Mouse (Mus musculus) heart, embryonic 14.5 days (tissue): ENCODE results near the gene Fgfr2. TPM values are rescaled to one million over a fixed set of nuclear protein-coding genes. Genes with fewer than 3 reads are reported as not detected.
A peak's percentile ranks its signal among the peaks of the same experiment; 100 is the strongest.

Source experiments
- ATAC-seq: fragments of 200-750 bp; cut with Nextera tagmentation; 2 replicates; pipeline ENCODE4 v1.8.0; 2017; ENCODE audit warnings: low read depth, moderate TSS enrichment; ENCODE audit not compliant: insufficient number of reproducible peaks, insufficient read depth, low FRiP score
- H3K27ac ChIP-seq, 2 experiments: fragments of 200-500 bp in 1 of 2; fragments of 300-500 bp in 1 of 2; sonication (generic) in 1 of 2; replicated peaks in 1 of 2; 2 replicates each; pipeline ENCODE4 v1.5.1; 2012 to 2014; ENCODE audit warnings: low read depth in 2 of 2, low read length in 2 of 2, control low read depth in 1 of 2, mild to moderate bottlenecking in 1 of 2, mixed read lengths in 1 of 2; ENCODE audit not compliant: control insufficient read depth in 1 of 2, insufficient read depth in 1 of 2
- H3K27me3 ChIP-seq: fragments of 300-500 bp; sonication (generic); 2 replicates; pipeline ENCODE4 v1.6.1; 2014; ENCODE audit warnings: mild to moderate bottlenecking, low read length, control low read depth; ENCODE audit not compliant: control insufficient read depth, insufficient read depth
- H3K36me3 ChIP-seq: fragments of 300-500 bp; sonication (generic); 2 replicates; pipeline ENCODE4 v1.6.1; 2014; ENCODE audit warnings: mild to moderate bottlenecking, control low read depth, low read length, mixed read lengths; ENCODE audit not compliant: control insufficient read depth, insufficient read depth
- H3K4me1 ChIP-seq, 2 experiments: fragments of 200-500 bp in 1 of 2; fragments of 300-500 bp in 1 of 2; sonication (generic) in 1 of 2; 2 replicates each; pipeline ENCODE4 v1.6.1; 2012 to 2014; ENCODE audit warnings: low read length in 2 of 2, control low read depth in 1 of 2, mixed read lengths in 1 of 2; ENCODE audit not compliant: control insufficient read depth in 2 of 2, insufficient read depth in 2 of 2
- H3K4me2 ChIP-seq: fragments of 300-500 bp; sonication (generic); 2 replicates; pipeline ENCODE4 v1.6.1; 2014; ENCODE audit warnings: mild to moderate bottlenecking, low read length
- H3K4me3 ChIP-seq, 2 experiments: fragments of 200-500 bp in 1 of 2; fragments of 300-500 bp in 1 of 2; sonication (generic) in 1 of 2; 2 replicates each; pipeline ENCODE4 v1.5.1; 2012 to 2014; ENCODE audit warnings: low read length in 2 of 2, mild to moderate bottlenecking in 2 of 2, control low read depth in 1 of 2, low read depth in 1 of 2, moderate library complexity in 1 of 2; ENCODE audit not compliant: control insufficient read depth in 1 of 2, insufficient read depth in 1 of 2
- H3K9ac ChIP-seq: fragments of 300-500 bp; sonication (generic); 2 replicates; pipeline ENCODE4 v1.6.1; 2014; ENCODE audit warnings: mild to moderate bottlenecking, low read length
- H3K9me3 ChIP-seq: fragments of 300-500 bp; sonication (generic); 2 replicates; pipeline ENCODE4 v1.6.1; 2016; ENCODE audit warnings: low read length, control low read depth; ENCODE audit not compliant: control insufficient read depth
- WGBS: fragments of 180-500 bp; shearing (Covaris S2); extraction: QIAGEN DNeasy Blood & Tissue Kit; methylation state at CpG from one replicate; pipeline ENCODE4 v1.1.7; 2014; 5-methylcytosine and 5-hydroxymethylcytosine counted together
- polyA plus RNA-seq: library from polyadenylated mRNA; unstranded; fragments of >200 nt; fragmentation: Nextera tagmentation; extraction: Ambion mirVana; gene quantifications from 2 replicates; pipeline ENCODE4 v1.2.1, GENCODE M21; 2014

The Fgfr2 gene
- polyA plus RNA-seq, 1 experiment from 2014 or later = 22.4 TPM

GRCm38 (mm10) chr7:130158845-130159244, 2964.3 kb downstream of the Fgfr2 start:
- no peak overlapping the region for H3K4me3 ChIP-seq
- H3K27ac ChIP-seq = no peak overlapping the region
- no peaks in the 10 kb centered on the region for H3K27me3 ChIP-seq
- ATAC-seq = no peak
- H3K4me1 ChIP-seq = no peaks in the 10 kb centered on the region
- H3K36me3 ChIP-seq = peaks cover 4% of the 10 kb centered on the region; the same call in 1 of the 2 replicates
- no peak overlapping the region for H3K9ac ChIP-seq
- no peak overlapping the region for H3K4me2 ChIP-seq
- H3K9me3 ChIP-seq = no peaks in the 10 kb centered on the region
- 65% methylated on average over 3 of the region's 3 CpGs for WGBS

GRCm38 (mm10) chr7:130153363-130153969, 2969.7 kb downstream of the Fgfr2 start:
- H3K27ac ChIP-seq = no peak overlapping the region
- peaks cover 9 to 12% of the 10 kb centered on the region in 2 experiments for H3K4me1 ChIP-seq
- H3K9me3 ChIP-seq = no peaks in the 10 kb centered on the region
- H3K4me3 ChIP-seq = no peak overlapping the region
- H3K27me3 ChIP-seq = no peaks in the 10 kb centered on the region
- WGBS = 73% methylated on average over 7 of the region's 7 CpGs
- ATAC-seq = no peak
- H3K9ac ChIP-seq = no peak overlapping the region
- H3K36me3 ChIP-seq = no peaks in the 10 kb centered on the region
- H3K4me2 ChIP-seq = no peak overlapping the region

- WGBS = 27% methylated on average over 5 of the region's 5 CpGs
- no peak; the same call in 1 of the 2 replicates for ATAC-seq
- H3K27ac ChIP-seq = 0 out of 4 replicates have a peak overlapping the region, but pooled peaks of 1 of the 2 experiments have one; percentile 0
- H3K27me3 ChIP-seq = no peaks in the 10 kb centered on the region
- H3K36me3 ChIP-seq = no peaks in the 10 kb centered on the region
- no peak overlapping the region for H3K9ac ChIP-seq
- H3K9me3 ChIP-seq = no peaks in the 10 kb centered on the region
- peaks cover 18 to 21% of the 10 kb centered on the region in 2 experiments for H3K4me1 ChIP-seq
- H3K4me2 ChIP-seq = no peak overlapping the region
- H3K4me3 ChIP-seq = no peak overlapping the region
These were observed 2974.2 kb downstream of the Fgfr2 start for GRCm38 (mm10) chr7:130148906-130149305.

GRCm38 (mm10) chr7:130147230-130147629, 2975.9 kb downstream of the Fgfr2 start:
- H3K27me3 ChIP-seq = no peaks in the 10 kb centered on the region
- no peak for ATAC-seq
- H3K4me1 ChIP-seq = peaks cover 34 to 38% of the 10 kb centered on the region in 2 experiments
- no peak overlapping the region for H3K4me3 ChIP-seq
- 80% methylated on average over 7 of the region's 7 CpGs for WGBS
- no peaks in the 10 kb centered on the region for H3K36me3 ChIP-seq
- no peak overlapping the region for H3K4me2 ChIP-seq
- no peaks in the 10 kb centered on the region for H3K9me3 ChIP-seq
- no peak overlapping the region for H3K9ac ChIP-seq
- no peak overlapping the region for H3K27ac ChIP-seq

DNA sequence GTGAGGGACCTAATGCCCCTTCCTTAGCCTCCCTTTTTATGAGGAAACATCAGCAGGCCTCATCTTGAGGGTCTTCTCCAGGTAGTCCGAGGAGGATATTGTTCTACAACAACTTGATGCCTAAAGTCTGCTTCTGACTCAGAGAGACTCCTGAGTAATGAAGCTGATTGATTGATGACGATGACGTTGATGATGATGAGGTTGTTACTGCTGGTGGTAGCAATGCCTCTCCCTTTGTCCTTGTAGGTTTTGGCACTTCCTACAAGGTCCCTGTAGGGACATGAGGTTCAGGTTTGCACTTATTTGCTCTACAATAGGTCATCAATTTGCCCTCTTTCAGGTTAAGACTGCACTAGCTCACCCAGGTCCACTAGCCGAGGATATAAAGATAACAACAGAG, 2977.9 kb downstream of the Fgfr2 start:
- Histone ChIP-seq H3K27me3 (no peaks in the 10 kb centered on the region), H3K4me1 (peaks cover 44 to 52% of the 10 kb centered on the region in 2 experiments), H3K4me3 (no peak overlapping the region), H3K9ac (no peak overlapping the region), H3K4me2 (no peak overlapping the region), H3K27ac (no peak overlapping the region), H3K9me3 (no peaks in the 10 kb centered on the region), H3K36me3 (no peaks in the 10 kb centered on the region)
- 83% methylated on average over 4 of the region's 4 CpGs for WGBS
- ATAC-seq = no peak

DNA sequence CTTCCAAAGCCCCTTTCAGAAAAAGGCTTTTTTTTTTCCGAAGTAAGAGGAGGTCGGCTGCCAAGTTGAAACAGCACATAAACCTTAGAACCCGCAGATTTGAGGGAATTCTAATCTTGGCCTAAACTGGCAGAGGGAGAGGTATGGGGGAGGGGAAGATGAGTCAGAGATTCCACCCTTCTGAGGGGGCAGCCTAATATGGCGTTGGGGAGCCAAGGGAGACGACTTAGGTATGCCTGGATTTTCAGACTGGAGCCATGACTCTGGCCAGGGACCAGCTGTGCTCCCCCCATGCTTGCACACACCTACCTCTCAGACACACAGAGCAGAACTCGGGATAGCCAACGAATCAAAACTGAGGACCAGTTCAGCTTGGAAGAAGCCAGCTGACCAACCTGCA, 2979.8 kb downstream of the Fgfr2 start:
- Histone ChIP-seq H3K27me3 (no peaks in the 10 kb centered on the region), H3K4me2 (no peak overlapping the region), H3K27ac (peak overlapping the region; percentile 13 to 42; a peak in 2 of 4 replicates), H3K9ac (no peak overlapping the region), H3K4me1 (peaks cover 37 to 48% of the 10 kb centered on the region in 2 experiments), H3K36me3 (no peaks in the 10 kb centered on the region), H3K9me3 (no peaks in the 10 kb centered on the region), H3K4me3 (no peak overlapping the region)
- WGBS = 21% methylated on average over 7 of the region's 7 CpGs
- ATAC-seq = 0 out of 2 replicates have a peak, but pooled peaks have one; percentile 33

DNA sequence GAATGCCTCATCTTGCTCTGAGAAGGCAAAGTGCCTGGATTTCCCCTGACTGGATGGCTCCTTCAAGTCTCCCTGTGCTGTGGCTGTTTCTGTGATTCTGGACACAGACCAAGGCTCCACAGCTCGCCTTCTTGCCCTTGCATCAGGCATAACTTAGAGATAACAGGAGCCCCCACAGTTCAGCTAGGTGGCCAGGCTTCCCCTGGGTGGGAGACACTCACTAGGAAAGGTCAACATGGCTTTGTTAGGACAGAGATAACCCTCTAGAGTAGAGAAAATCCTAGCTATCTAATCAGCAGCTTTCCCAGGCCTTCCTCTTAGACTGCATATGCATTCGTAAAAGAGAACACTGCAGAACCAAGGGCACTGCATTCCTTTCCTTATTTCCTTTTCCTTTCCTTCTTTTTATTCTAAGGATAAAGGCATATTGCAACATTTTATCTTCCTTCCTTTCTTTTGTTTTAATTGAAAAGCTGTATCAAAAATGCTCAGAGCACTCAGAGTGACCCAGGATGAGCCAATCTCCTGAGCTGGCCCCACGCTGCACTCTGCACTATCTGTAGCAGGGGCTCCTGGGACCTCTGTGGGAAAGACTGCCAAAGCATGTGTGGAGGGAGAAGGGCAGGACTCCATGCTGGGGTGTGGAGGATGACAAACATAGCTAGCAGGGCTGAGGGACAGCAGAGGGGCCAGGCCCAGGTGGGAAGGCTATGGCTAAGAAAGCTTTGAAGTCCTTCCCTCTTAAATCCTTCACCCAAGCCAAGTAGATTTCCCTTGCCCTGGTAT, 2981.9 kb downstream of the Fgfr2 start:
- WGBS = 9% methylated on average over 3 of the region's 3 CpGs
- Histone ChIP-seq H3K9ac (no peak overlapping the region), H3K27ac (peak overlapping the region; percentile 50 to 74), H3K36me3 (no peaks in the 10 kb centered on the region), H3K27me3 (no peaks in the 10 kb centered on the region), H3K4me3 (no peak overlapping the region), H3K4me1 (peaks cover 30 to 42% of the 10 kb centered on the region in 2 experiments), H3K4me2 (no peak overlapping the region), H3K9me3 (no peaks in the 10 kb centered on the region)
- peak; percentile 71 for ATAC-seq
